Mouse (Mus musculus) CH12.LX (cell line): ENCODE data around the gene Brca1. TPM values are rescaled to one million over a fixed set of nuclear protein-coding genes. Genes with fewer than 3 reads are reported as not detected.

ENCODE experiments used
- DNase-seq: peaks from one replicate; pipeline ENCODE4 v3.0.0-alpha.2; 2013; ENCODE audit errors: extremely low read depth
- H3K27ac ChIP-seq: 2 replicates; pipeline ENCODE4 v1.5.1; 2012; ENCODE audit warnings: low read depth, mild to moderate bottlenecking, control low read depth, moderate library complexity; ENCODE audit not compliant: insufficient read depth
- H3K27me3 ChIP-seq: replicated peaks from 2 replicates; pipeline ENCODE3; 2012; ENCODE audit warnings: inconsistent platforms
- H3K36me3 ChIP-seq, 2 experiments: replicated peaks in 1 of 2; 2 replicates each; pipeline versions ENCODE3 to v1.6.1; 2012; ENCODE audit warnings: inconsistent platforms in 1 of 2, low read length in 1 of 2, mild to moderate bottlenecking in 1 of 2, mixed read lengths in 1 of 2, moderate library complexity in 1 of 2; ENCODE audit not compliant: control insufficient read depth in 1 of 2, insufficient read depth in 1 of 2
- H3K4me1 ChIP-seq, 2 experiments: 2 replicates each; pipeline ENCODE4 v1.6.1; 2012; ENCODE audit warnings: inconsistent platforms in 1 of 2, moderate library complexity in 1 of 2; ENCODE audit not compliant: insufficient read depth in 2 of 2, control insufficient read depth in 1 of 2
- H3K4me2 ChIP-seq: 2 replicates; pipeline ENCODE4 v1.6.1; 2012; ENCODE audit warnings: low read depth, mild to moderate bottlenecking, control low read depth; ENCODE audit not compliant: poor library complexity, insufficient read depth, severe bottlenecking
- H3K4me3 ChIP-seq, 3 experiments: fragments of 150-350 bp in 1 of 3; sonication (generic) in 1 of 3; replicated peaks in 1 of 3; 2 replicates each; pipeline versions ENCODE3 to v1.5.1; 2011 to 2012; ENCODE audit warnings: low read depth in 2 of 3, low read length in 2 of 3, mild to moderate bottlenecking in 2 of 3, moderate library complexity in 2 of 3, control low read depth in 1 of 3, improper control_type of control experiment in 1 of 3, inconsistent platforms in 1 of 3, mixed read lengths in 1 of 3; ENCODE audit not compliant: poor library complexity in 1 of 3
- H3K79me2 ChIP-seq: replicated peaks from 2 replicates; pipeline ENCODE4 v1.6.1; 2012; ENCODE audit warnings: mild to moderate bottlenecking, moderate library complexity; ENCODE audit not compliant: control insufficient read depth, poor library complexity, insufficient read depth, severe bottlenecking; ENCODE audit errors: extremely low read depth
- H3K9ac ChIP-seq: 2 replicates; pipeline ENCODE4 v1.6.1; 2012; ENCODE audit warnings: low read depth, mild to moderate bottlenecking, control low read depth, moderate library complexity; ENCODE audit not compliant: insufficient read depth
- H3K9me3 ChIP-seq: replicated peaks from 2 replicates; pipeline ENCODE3; 2012; ENCODE audit warnings: low read length, inconsistent platforms, mixed read lengths
- BHLHE40 ChIP-seq: IDR thresholded peaks from 2 replicates; pipeline ENCODE4 v1.6.1; 2011; ENCODE audit warnings: mild to moderate bottlenecking, low read depth, low read length, improper control_type of control experiment
- CHD2 ChIP-seq: IDR thresholded peaks from 2 replicates; pipeline ENCODE4 v1.6.1; 2011; ENCODE audit warnings: low read length, improper control_type of control experiment
- ELF1 ChIP-seq: IDR thresholded peaks from 2 replicates; pipeline ENCODE4 v1.6.1; 2014; ENCODE audit warnings: low read depth, mild to moderate bottlenecking, inconsistent platforms, low read length, improper control_type of control experiment
- EP300 ChIP-seq: IDR thresholded peaks from 2 replicates; pipeline ENCODE4 v1.6.1; 2011; ENCODE audit warnings: low read length, improper control_type of control experiment
- ETS1 ChIP-seq: conservative IDR thresholded peaks from 2 replicates; pipeline ENCODE4 v1.6.1; 2012; ENCODE audit warnings: low read depth, mild to moderate bottlenecking, inconsistent platforms, low read length, improper control_type of control experiment, moderate library complexity
- GABPA ChIP-seq: IDR thresholded peaks from 2 replicates; pipeline ENCODE4 v1.6.1; 2012; ENCODE audit warnings: low read depth, low read length, improper control_type of control experiment, inconsistent platforms; ENCODE audit not compliant: insufficient replicate concordance
- JUND ChIP-seq: conservative IDR thresholded peaks from 2 replicates; pipeline ENCODE4 v1.6.1; 2011; ENCODE audit warnings: low read depth, low read length, improper control_type of control experiment
- MAX ChIP-seq: IDR thresholded peaks from 2 replicates; pipeline ENCODE4 v1.6.1; 2011; ENCODE audit warnings: low read length, improper control_type of control experiment
- MEF2A ChIP-seq: IDR thresholded peaks from 2 replicates; pipeline ENCODE4 v1.6.1; 2014; ENCODE audit warnings: low read depth, mild to moderate bottlenecking, inconsistent platforms, low read length, improper control_type of control experiment, borderline replicate concordance
- MXI1 ChIP-seq: IDR thresholded peaks from 2 replicates; pipeline ENCODE4 v1.6.1; 2011; ENCODE audit warnings: mild to moderate bottlenecking, low read depth, low read length, improper control_type of control experiment
- MYC ChIP-seq: IDR thresholded peaks from 2 replicates; pipeline ENCODE4 v1.6.1; 2011; ENCODE audit warnings: low read depth, mild to moderate bottlenecking, improper control_type of control experiment, low read length
- PAX5 ChIP-seq: IDR thresholded peaks from 2 replicates; pipeline ENCODE4 v1.6.1; 2012; ENCODE audit warnings: low read length, inconsistent platforms, mixed read lengths
- POLR2A ChIP-seq: IDR thresholded peaks from 2 replicates; pipeline ENCODE4 v1.6.1; 2011; ENCODE audit warnings: low read depth, mild to moderate bottlenecking, improper control_type of control experiment, low read length
- SMC3 ChIP-seq: IDR thresholded peaks from 2 replicates; pipeline ENCODE4 v1.6.1; 2011; ENCODE audit warnings: low read depth, low read length, improper control_type of control experiment
- TBP ChIP-seq: conservative IDR thresholded peaks from 2 replicates; pipeline ENCODE4 v1.6.1; 2011; ENCODE audit warnings: low read depth, low read length, improper control_type of control experiment
- dilution Hi-C: fragments of 300-500 bp; cut with MboI; formaldehyde crosslinking; loops from 2 replicates; pipeline ENCODE4 v1.14.3; 2020; ENCODE audit warnings: low sequenced_read_pairs; ENCODE audit not compliant: extremely low pct_unique_long_range_greater_than_20kb, extremely low pct_ligation_motif_present
- in situ Hi-C: fragments of 300-500 bp; cut with MboI; formaldehyde crosslinking; loops from 3 replicates; pipeline ENCODE4 v1.14.3; 2019; ENCODE audit warnings: low sequenced_read_pairs, low pct_ligation_motif_present, low pct_unique_long_range_greater_than_20kb, mixed read lengths
- polyA plus RNA-seq: library from polyadenylated mRNA; unstranded; fragments of >175 nt; gene quantifications from 2 replicates; pipeline ENCODE4 v1.2.1, GENCODE M21; 2012; ENCODE audit warnings: low read depth; ENCODE audit not compliant: insufficient read length
- total RNA-seq, 2 experiments: library from RNA; depleted of rRNA; stranded (reverse); fragments of 300-350 nt in 1 of 2; fragments of >200 nt in 1 of 2; gene quantifications; 2 replicates each; pipeline ENCODE4 v1.2.3; 2012 to 2014

Brca1 gene
- total and polyA plus RNA-seq, 3 experiments, result 31.3 to 37.5 (median 33.0) TPM

DNA sequence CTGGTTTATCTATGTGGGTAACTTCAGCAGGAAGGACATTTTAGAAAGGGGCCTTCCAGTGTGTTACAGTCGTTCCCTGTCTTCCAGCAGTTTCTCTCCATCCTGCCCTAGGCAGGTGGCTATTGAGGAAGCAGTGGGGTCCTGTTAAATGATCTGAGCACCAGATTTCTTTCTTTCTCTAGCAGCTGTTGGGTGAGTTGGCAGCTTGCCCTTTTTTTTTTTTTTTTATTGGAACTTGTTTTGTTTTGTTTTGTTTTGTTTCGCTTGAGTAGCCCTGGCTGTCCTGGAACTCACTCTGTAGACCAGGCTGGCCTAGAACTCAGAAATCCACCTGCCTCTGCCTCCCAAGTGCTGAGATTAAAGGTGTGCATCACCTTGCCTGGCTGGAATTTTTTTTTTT, 5.2 kb upstream of the Brca1 start:
- Histone ChIP-seq H3K27me3 (no peaks in the 10 kb centered on the region), H3K4me1 (peaks cover 3 to 28% of the 10 kb centered on the region in 2 experiments; a peak in 3 of 4 replicates), H3K79me2 (peaks cover 40% of the 10 kb centered on the region), H3K9me3 (no peaks in the 10 kb centered on the region), H3K36me3 (peaks cover 37 to 64% of the 10 kb centered on the region in 2 experiments), H3K27ac (no peak overlapping the region), H3K9ac (no peak overlapping the region), H3K4me3 (no peak overlapping the region), H3K4me2 (no peak overlapping the region)
- in situ Hi-C loops, result no loop called here
- no peak for DNase-seq
- dilution Hi-C loops, result no loop called here
- TF ChIP-seq CHD2 (no peak), MEF2A (no peak), EP300 (no peak), PAX5 (no peak), GABPA (no peak), MAX (no peak), ETS1 (no peak), MXI1 (no peak)

DNA sequence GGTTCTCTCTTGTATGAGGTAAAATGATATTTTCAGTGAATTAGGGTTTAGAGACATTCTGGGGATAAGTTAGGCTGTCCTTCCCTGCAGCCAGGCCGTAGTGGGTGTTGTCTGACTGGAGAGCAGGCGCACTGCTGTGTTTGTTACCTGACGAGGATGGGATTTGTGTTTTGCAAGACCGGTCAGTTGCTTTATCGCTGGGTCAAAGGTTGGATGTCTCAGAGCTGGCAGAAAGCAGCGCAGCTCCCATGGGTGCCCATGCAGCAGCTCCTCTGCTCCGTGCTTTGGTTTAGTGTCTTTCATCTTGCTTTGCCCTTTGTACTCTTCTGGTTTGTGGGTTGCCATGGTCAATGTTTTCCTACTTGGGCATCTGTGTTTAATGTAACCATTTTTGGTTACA, 4.8 kb upstream of the Brca1 start:
- Histone ChIP-seq H3K79me2 (peaks cover 42% of the 10 kb centered on the region), H3K9ac (no peak overlapping the region), H3K36me3 (peaks cover 37 to 62% of the 10 kb centered on the region in 2 experiments), H3K4me1 (peaks cover 3 to 28% of the 10 kb centered on the region in 2 experiments; a peak in 3 of 4 replicates), H3K4me3 (no peak overlapping the region), H3K27ac (no peak overlapping the region), H3K9me3 (no peaks in the 10 kb centered on the region), H3K4me2 (no peak overlapping the region), H3K27me3 (no peaks in the 10 kb centered on the region)
- in situ Hi-C loops (no loop called here), dilution Hi-C loops (no loop called here)
- no peak for TF ChIP-seq GABPA
- DNase-seq, result no peak

DNA sequence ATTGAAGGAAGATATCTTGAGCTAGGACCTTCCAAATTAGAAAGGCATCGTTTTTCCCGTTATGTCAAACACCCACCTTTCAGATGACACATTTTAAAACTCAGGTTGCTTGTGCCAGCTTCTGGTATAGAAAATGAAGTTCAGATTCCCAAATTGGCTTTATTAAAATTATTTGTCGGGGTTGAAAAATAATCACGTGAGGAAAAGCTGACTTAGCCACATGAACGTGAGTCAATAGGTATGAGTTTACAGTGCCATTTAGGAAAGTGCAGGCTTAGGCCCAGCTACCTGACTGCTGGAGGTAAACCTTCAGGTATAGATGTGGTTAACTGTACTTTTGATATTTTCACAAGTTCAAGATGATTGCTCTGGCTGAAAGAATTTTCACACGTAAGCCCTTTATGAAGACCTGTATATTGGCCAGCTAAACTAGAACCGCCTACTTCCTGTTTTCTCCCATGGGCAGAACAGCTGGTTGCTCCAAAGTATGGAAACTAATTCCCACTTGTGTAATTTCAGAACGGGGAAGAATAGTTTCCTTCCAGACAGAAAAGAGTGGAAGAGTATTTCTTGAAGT, 1.7 kb upstream of the Brca1 start:
- Histone ChIP-seq H3K4me2 (peak overlapping the region; percentile 98), H3K9me3 (no peaks in the 10 kb centered on the region), H3K27ac (no peak overlapping the region; the same call in 1 of the 2 replicates)
- TF ChIP-seq POLR2A (no peak), BHLHE40 (peak; percentile 98), ELF1 (peak; percentile 56; the same call in 1 of the 2 replicates), MYC (no peak), ETS1 (peak; percentile 27; the same call in 1 of the 2 replicates), TBP (0 out of 2 replicates have a peak, but pooled peaks have one; percentile 30), SMC3 (no peak), JUND (no peak), MEF2A (no peak)
- TF ChIP-seq, all 38 proteins: peak for 4
- no peaks in the 10 kb centered on the region for H3K27me3 ChIP-seq
- H3K4me1 ChIP-seq, result peaks cover 6 to 51% of the 10 kb centered on the region in 2 experiments
- H3K79me2 ChIP-seq, result peaks cover 72% of the 10 kb centered on the region
- DNase-seq, result peak; percentile 33
- peak overlapping the region; percentile 71 to 94 (median 75) for H3K4me3 ChIP-seq
- in situ Hi-C loops, result no loop called here
- H3K36me3 ChIP-seq, result peaks cover 15 to 42% of the 10 kb centered on the region in 2 experiments
- dilution Hi-C loops, result no loop called here
- H3K9ac ChIP-seq, result peak overlapping the region; percentile 73
